Mouse (Mus musculus): ENCODE measurements at regions not wholly inside any gene's neighbourhood (a gene's known extent, or its start where the extent isn't known, plus 50 kb on each side); places are given as distances from the start of the nearest gene placed in this dataset.

GRCm38 (mm10) chr13:47298010-47298409 lies 175.6 kb downstream of the Rnf144b start:
- ATAC-seq (ENCODE audit: low FRiP score, low TSS enrichment) (no peak), DNase-seq (ENCODE audit: low spot score) (no peak)
- Histone ChIP-seq H3K36me3 (ENCODE audit: control insufficient read depth, insufficient read depth, low read length) (no peaks in the 10 kb centered on the region), H3K9me3 (ENCODE audit: control insufficient read depth, low read length) (no peaks in the 10 kb centered on the region), H3K27ac (replicated peaks) (no peak overlapping the region), H3K27me3 (ENCODE audit: control insufficient read depth, insufficient read depth, low read length) (no peaks in the 10 kb centered on the region), H3K9ac (ENCODE audit: low read length) (no peak overlapping the region), H3K4me2 (replicated peaks; ENCODE audit: low read depth) (no peak overlapping the region), H3K4me1 (replicated peaks; ENCODE audit: control insufficient read depth, insufficient read depth) (no peaks in the 10 kb centered on the region), H3K4me3 (ENCODE audit: low read depth, low read length) (no peak overlapping the region)
- 61% methylated on average over 11 of the region's 11 CpGs for WGBS
- TF ChIP-seq CTCF (IDR thresholded peaks at IDR 0.05; ENCODE audit: low read depth) (no peak), EP300 (optimal IDR thresholded peaks at IDR 0.05) (no peak)

- no peak for ATAC-seq (ENCODE audit: low FRiP score, low TSS enrichment)
Measured at GRCm38 (mm10) chr13:47300486-47300885, 178.0 kb downstream of the Rnf144b start.

GRCm38 (mm10) chr13:47301070-47301469 lies 178.6 kb downstream of the Rnf144b start:
- TF ChIP-seq CTCF (IDR thresholded peaks at IDR 0.05; ENCODE audit: low read depth) (peak; percentile 75), EP300 (optimal IDR thresholded peaks at IDR 0.05) (no peak)
- no peak for DNase-seq (ENCODE audit: low spot score)
- no peaks in the 10 kb centered on the region for H3K4me1 ChIP-seq (replicated peaks; ENCODE audit: control insufficient read depth, insufficient read depth)
- H3K27ac ChIP-seq (replicated peaks): no peak overlapping the region
- no peak for ATAC-seq (ENCODE audit: low FRiP score, low TSS enrichment)
- no peaks in the 10 kb centered on the region for H3K27me3 ChIP-seq (ENCODE audit: control insufficient read depth, insufficient read depth, low read length)
- no peak overlapping the region for H3K4me3 ChIP-seq (ENCODE audit: low read depth, low read length)
- H3K9me3 ChIP-seq (ENCODE audit: control insufficient read depth, low read length): no peaks in the 10 kb centered on the region
- H3K9ac ChIP-seq (ENCODE audit: low read length): no peak overlapping the region
- 53% methylated on average over 3 of the region's 3 CpGs for WGBS
- H3K36me3 ChIP-seq (ENCODE audit: control insufficient read depth, insufficient read depth, low read length): no peaks in the 10 kb centered on the region
- no peak overlapping the region for H3K4me2 ChIP-seq (replicated peaks; ENCODE audit: low read depth)

More at GRCm38 (mm10) chr13:47300486-47300885, 178.0 kb downstream of the Rnf144b start:
- no peak overlapping the region for H3K9ac ChIP-seq (ENCODE audit: low read length)
- DNase-seq (ENCODE audit: low spot score): no peak
- no peaks in the 10 kb centered on the region for H3K9me3 ChIP-seq (ENCODE audit: control insufficient read depth, low read length)
- H3K27me3 ChIP-seq (ENCODE audit: control insufficient read depth, insufficient read depth, low read length): no peaks in the 10 kb centered on the region
- no peak overlapping the region for H3K4me2 ChIP-seq (replicated peaks; ENCODE audit: low read depth)
- no peak for TF ChIP-seq CTCF (IDR thresholded peaks at IDR 0.05; ENCODE audit: low read depth)
- TF ChIP-seq EP300 (optimal IDR thresholded peaks at IDR 0.05): no peak
- no peak overlapping the region for H3K4me3 ChIP-seq (ENCODE audit: low read depth, low read length)
- H3K27ac ChIP-seq (replicated peaks): no peak overlapping the region
- 81% methylated on average over 2 of the region's 2 CpGs for WGBS
- no peaks in the 10 kb centered on the region for H3K36me3 ChIP-seq (ENCODE audit: control insufficient read depth, insufficient read depth, low read length)
- H3K4me1 ChIP-seq (replicated peaks; ENCODE audit: control insufficient read depth, insufficient read depth): no peaks in the 10 kb centered on the region

- Histone ChIP-seq H3K4me1 (replicated peaks; ENCODE audit: control insufficient read depth, insufficient read depth) (no peaks in the 10 kb centered on the region), H3K36me3 (ENCODE audit: control insufficient read depth, insufficient read depth, low read length) (no peaks in the 10 kb centered on the region), H3K9me3 (ENCODE audit: control insufficient read depth, low read length) (no peaks in the 10 kb centered on the region), H3K27ac (replicated peaks) (no peak overlapping the region), H3K9ac (ENCODE audit: low read length) (no peak overlapping the region), H3K4me2 (replicated peaks; ENCODE audit: low read depth) (no peak overlapping the region), H3K27me3 (ENCODE audit: control insufficient read depth, insufficient read depth, low read length) (no peaks in the 10 kb centered on the region), H3K4me3 (ENCODE audit: low read depth, low read length) (no peak overlapping the region)
- WGBS: 85% methylated on average over 6 of the region's 6 CpGs
- DNase-seq (ENCODE audit: low spot score): peak; percentile 2
- ATAC-seq (ENCODE audit: low FRiP score, low TSS enrichment): no peak
- TF ChIP-seq CTCF (IDR thresholded peaks at IDR 0.05; ENCODE audit: low read depth) (no peak), EP300 (optimal IDR thresholded peaks at IDR 0.05) (no peak)
Measured at GRCm38 (mm10) chr13:47309492-47309891, 187.0 kb downstream of the Rnf144b start.

- H3K4me3 ChIP-seq (ENCODE audit: low read depth, low read length): no peak overlapping the region
- WGBS: 43% methylated on average over 7 of the region's 7 CpGs
- no peak overlapping the region for H3K27ac ChIP-seq (replicated peaks)
- ATAC-seq (ENCODE audit: low FRiP score, low TSS enrichment): no peak
- no peaks in the 10 kb centered on the region for H3K36me3 ChIP-seq (ENCODE audit: control insufficient read depth, insufficient read depth, low read length)
- H3K4me1 ChIP-seq (replicated peaks; ENCODE audit: control insufficient read depth, insufficient read depth): no peaks in the 10 kb centered on the region
- no peaks in the 10 kb centered on the region for H3K27me3 ChIP-seq (ENCODE audit: control insufficient read depth, insufficient read depth, low read length)
- H3K9ac ChIP-seq (ENCODE audit: low read length): no peak overlapping the region
- no peaks in the 10 kb centered on the region for H3K9me3 ChIP-seq (ENCODE audit: control insufficient read depth, low read length)
- H3K4me2 ChIP-seq (replicated peaks; ENCODE audit: low read depth): no peak overlapping the region
- TF ChIP-seq EP300 (optimal IDR thresholded peaks at IDR 0.05) (no peak), CTCF (IDR thresholded peaks at IDR 0.05; ENCODE audit: low read depth) (no peak)
- no peak for DNase-seq (ENCODE audit: low spot score)
Measured at GRCm38 (mm10) chr13:47310751-47311202, 188.3 kb downstream of the Rnf144b start.

- Histone ChIP-seq H3K36me3 (ENCODE audit: control insufficient read depth, insufficient read depth, low read length) (no peaks in the 10 kb centered on the region), H3K9ac (ENCODE audit: low read length) (no peak overlapping the region), H3K27ac (replicated peaks) (no peak overlapping the region), H3K4me3 (ENCODE audit: low read depth, low read length) (no peak overlapping the region), H3K27me3 (ENCODE audit: control insufficient read depth, insufficient read depth, low read length) (no peaks in the 10 kb centered on the region), H3K4me2 (replicated peaks; ENCODE audit: low read depth) (no peak overlapping the region), H3K9me3 (ENCODE audit: control insufficient read depth, low read length) (no peaks in the 10 kb centered on the region), H3K4me1 (replicated peaks; ENCODE audit: control insufficient read depth, insufficient read depth) (no peaks in the 10 kb centered on the region)
- no peak for ATAC-seq (ENCODE audit: low FRiP score, low TSS enrichment)
- DNase-seq (ENCODE audit: low spot score): no peak
- TF ChIP-seq EP300 (optimal IDR thresholded peaks at IDR 0.05) (no peak), CTCF (IDR thresholded peaks at IDR 0.05; ENCODE audit: low read depth) (no peak)
- 48% methylated on average over 8 of the region's 8 CpGs for WGBS
Measured at GRCm38 (mm10) chr13:47319549-47319948, 197.1 kb downstream of the Rnf144b start.
